ENCODE assay signal across 8 mouse cellular contexts in the genomic region with DNA sequence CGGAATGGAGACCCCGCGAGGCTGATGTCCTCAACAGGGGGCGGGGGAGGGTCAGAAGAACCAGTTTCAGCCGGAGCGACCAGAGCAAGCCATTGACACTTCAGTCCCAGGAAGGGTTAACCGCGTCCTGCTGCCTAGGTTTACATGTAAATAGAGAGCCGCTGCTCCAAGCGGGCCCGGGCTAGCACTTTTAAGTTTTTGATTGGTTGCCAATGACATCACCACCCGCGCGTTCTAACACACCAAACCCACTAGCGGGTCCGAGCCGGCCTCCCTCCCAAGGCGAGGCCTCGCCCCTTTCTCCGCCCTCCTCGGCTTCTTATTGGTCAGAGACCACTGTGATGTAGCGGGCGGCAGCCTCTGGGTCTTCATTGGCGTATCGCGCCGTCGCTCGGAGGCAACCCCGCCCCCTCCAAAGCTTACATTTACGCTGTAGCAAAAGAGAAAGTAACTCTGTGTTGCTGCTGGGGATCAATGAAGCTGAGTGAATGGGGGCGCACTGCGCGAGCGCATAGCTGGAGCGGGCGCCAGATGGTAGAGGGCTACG. TPM values are rescaled to one million over a fixed set of nuclear protein-coding genes. Genes with fewer than 3 reads are reported as not detected.
DNase-seq lines count a peak whose midpoint lies in the region; ATAC-seq lines count a peak whose summit lies in the region.

A gene (minus strand): TSS at position 291 of the 547 bp plus-strand sequence.

- peak; percentile 99 for ATAC-seq in hindbrain, embryonic 12.5 days (ENCODE audit: low FRiP score)

- H3K9me3 ChIP-seq in hindbrain, embryonic 12.5 days (replicated peaks): no peaks in the 10 kb centered on the region

- H3K4me1 ChIP-seq in hindbrain, embryonic 12.5 days: peaks cover 27% of the 10 kb centered on the region

- H3K4me2 ChIP-seq in hindbrain, embryonic 12.5 days (replicated peaks): peak within 1 kb of the TSS; percentile 75

- no peaks in the 10 kb centered on the region for H3K27me3 ChIP-seq in hindbrain, embryonic 12.5 days

- 0% methylated on average over 38 of the region's 38 CpGs for WGBS in hindbrain, embryonic 12.5 days

- peak within 1 kb of the TSS; percentile 96 for H3K27ac ChIP-seq in hindbrain, embryonic 12.5 days

- peak within 1 kb of the TSS; percentile 83 for H3K9ac ChIP-seq in hindbrain, embryonic 12.5 days

- H3K4me3 ChIP-seq in hindbrain, embryonic 12.5 days: peak within 1 kb of the TSS; percentile 64

- H3K36me3 ChIP-seq in hindbrain, embryonic 12.5 days: no peaks in the 10 kb centered on the region; the same call in 1 of the 2 replicates

- DNase-seq in NIH3T3 (ENCODE audit: low read depth): peak; percentile 100
- DNase-seq in cerebellum, postnatal 10 days: peak; percentile 98 to 99
- DNase-seq in frontal cortex, postnatal 10 days (ENCODE audit: low spot score in 2 of 2): peak; percentile 98 to 99
- peak; percentile 94 to 98 for DNase-seq in layer of hippocampus, postnatal 14 days (ENCODE audit: low spot score in 2 of 2)
- peak; percentile 98 for DNase-seq in lung, postnatal 14 days
- DNase-seq in retina, adult 2 months (ENCODE audit: low read depth, low spot score): peak; percentile 93
- DNase-seq in thymus, postnatal 36 days: peak; percentile 97 to 99

RNA-seq across cellular contexts. Expression of the gene that starts here (rescaled TPM):
- polyA plus RNA-seq in hindbrain, embryonic 12.5 days (2016; fragmentation: Nextera tagmentation; extraction: Ambion mirVana): 1.7 and 1.9 TPM in 2 replicates
- total RNA-seq in layer of hippocampus, postnatal 14 days (2021): under 1 TPM in 1 of 2 experiments, not detected in 1; 0.55 TPM

Comparison
In these comparisons a context has a peak if more than half of its experiments do, and no peak if none do; other contexts are left out.
1. Peak in every context shown above with its lines: DNase-seq, ATAC-seq, H3K4me3 ChIP-seq and H3K27ac ChIP-seq.
2. Peak in DNase-seq in layer of hippocampus, postnatal 14 days; RNA of the gene not detected or under 1 TPM.